Mouse (Mus musculus) testis, adult 2 months (tissue): ENCODE measurements around the gene Htr2a.

Experiments used
- CTCF ChIP-seq: fragments of 200-500 bp; IDR thresholded peaks from 2 replicates; pipeline ENCODE4 v1.5.1; 2012; ENCODE audit warnings: low read depth, mild to moderate bottlenecking, inconsistent platforms, low read length, moderate library complexity; ENCODE audit not compliant: control insufficient read depth, insufficient read depth, insufficient replicate concordance
- POLR2A ChIP-seq: fragments of 200-500 bp; IDR thresholded peaks from 2 replicates; pipeline ENCODE4 v1.6.1; 2012; ENCODE audit warnings: low read depth, mild to moderate bottlenecking, inconsistent platforms, low read length, moderate library complexity; ENCODE audit not compliant: control insufficient read depth

DNA sequence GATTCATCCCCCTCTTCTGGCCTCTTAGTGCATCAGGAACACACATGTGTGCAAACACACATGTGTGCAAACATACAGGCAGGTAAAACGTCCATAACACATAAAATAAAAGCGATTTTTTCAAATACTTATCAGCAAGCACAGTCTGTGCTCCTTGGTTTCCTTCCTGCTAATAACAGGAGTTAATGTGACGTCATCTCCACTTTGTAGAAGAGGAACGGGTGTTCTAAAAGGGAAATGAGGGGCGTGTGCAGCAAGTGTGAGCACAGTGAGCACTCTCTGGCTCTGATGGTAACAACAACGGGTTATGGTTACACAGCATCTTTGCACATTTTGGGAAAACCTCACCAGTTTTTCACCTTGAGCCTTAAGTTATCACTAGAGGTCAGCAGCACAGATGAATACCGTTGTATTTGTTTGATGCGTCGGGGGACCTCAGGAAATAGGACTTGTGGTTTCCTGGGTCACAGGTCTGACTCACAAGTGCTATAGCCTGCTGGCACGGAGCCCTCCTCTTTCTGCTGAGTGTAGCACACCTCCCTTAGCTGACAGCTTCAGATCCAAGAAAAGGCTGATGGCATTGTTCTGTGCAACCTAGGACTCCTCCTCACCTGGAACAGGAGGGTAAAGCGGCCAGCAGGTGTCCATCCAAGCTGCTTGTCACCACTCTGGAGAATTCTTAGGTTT lies 5.6 kb downstream of the Htr2a start:
- TF ChIP-seq CTCF (no peak), POLR2A (no peak)
